Mouse (Mus musculus) layer of hippocampus, adult 2 months (tissue): Measurements from ENCODE around the gene Mmd2. TPM values are rescaled to one million over a fixed set of nuclear protein-coding genes. Genes with fewer than 3 reads are reported as not detected.

Experiments
- DNase-seq, 2 experiments: peaks; one replicate each; pipeline ENCODE4 v3.0.0; 2022; ENCODE audit warnings: low spot score in 2 of 2
- H3K27ac ChIP-seq: fragments of 200-600 bp; 2 replicates; pipeline ENCODE4 v1.8.1; 2022
- H3K4me3 ChIP-seq: fragments of 200-600 bp; 2 replicates; pipeline ENCODE4 v1.8.1; 2022; ENCODE audit warnings: mild to moderate bottlenecking
- CTCF ChIP-seq: fragments of 200-600 bp; conservative IDR thresholded peaks from 2 replicates; pipeline ENCODE4 v1.8.1; 2022; ENCODE audit warnings: antibody characterized with exemption, mild to moderate bottlenecking, moderate library complexity
- total RNA-seq, 2 experiments: library from RNA; stranded (reverse); gene quantifications; 2 replicates each; pipeline ENCODE4 v1.2.3; 2021

The Mmd2 gene
- total RNA-seq, 2 experiments from 2014 or later, result 155 to 167 TPM

GRCm38 (mm10) chr5:142556721-142557120 lies 51.9 kb downstream of the Mmd2 start:
- TF ChIP-seq CTCF, result no peak
- DNase-seq, result no peak
- no peak overlapping the region for H3K4me3 ChIP-seq
- H3K27ac ChIP-seq, result no peak overlapping the region

- no peak for DNase-seq
- Histone ChIP-seq H3K27ac (no peak overlapping the region), H3K4me3 (no peak overlapping the region)
- no peak for TF ChIP-seq CTCF
Measured at GRCm38 (mm10) chr5:142555866-142556265, 52.7 kb downstream of the Mmd2 start.

DNA sequence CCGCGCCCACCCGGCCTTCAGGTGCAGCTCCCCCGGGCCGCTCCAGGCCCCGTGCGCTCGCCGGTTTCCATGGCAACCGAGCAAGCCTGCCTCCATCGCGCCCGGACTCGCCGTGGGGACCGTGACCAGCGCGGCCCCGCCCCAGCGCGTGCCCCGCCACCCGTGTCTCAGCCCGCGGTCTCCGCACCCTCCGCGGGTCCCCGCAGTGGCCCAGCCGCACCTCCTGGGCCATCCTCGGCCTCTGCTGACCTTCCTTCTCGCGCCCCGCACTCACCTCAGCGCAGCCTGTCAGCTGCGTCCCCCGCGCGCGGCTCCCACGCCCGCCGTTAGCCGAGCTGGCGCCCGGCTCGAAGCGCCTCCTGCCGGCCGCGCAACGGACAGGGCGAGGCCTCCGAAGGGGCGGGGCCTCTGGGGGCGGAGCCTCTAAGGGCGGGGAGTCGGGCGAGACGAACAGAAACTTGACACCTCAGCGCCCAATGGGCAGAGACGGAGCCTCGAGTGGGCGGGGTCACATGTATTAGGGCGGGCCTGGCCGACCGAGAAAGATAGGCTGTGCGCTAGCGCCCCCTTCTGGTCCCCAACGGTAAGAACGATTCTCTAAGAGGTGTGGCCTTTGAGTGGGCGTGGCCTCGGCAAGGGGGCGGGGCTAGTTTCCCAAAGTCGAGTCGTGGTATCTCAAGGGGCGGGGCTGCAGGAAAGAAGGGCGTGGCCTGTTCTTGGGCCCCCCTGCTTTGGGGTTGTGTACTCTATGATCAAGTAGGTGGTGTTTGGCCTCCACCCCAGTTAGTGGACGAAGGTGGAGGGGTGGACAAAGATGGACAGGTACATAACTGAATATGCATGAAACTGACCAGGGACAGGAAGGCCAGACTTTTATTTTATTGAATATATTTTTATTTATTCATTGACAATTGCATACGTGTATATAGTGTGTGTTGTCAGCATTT lies 57.6 kb downstream of the Mmd2 start, which contains the start of gene Radil:
Gene Radil (minus strand): TSS at position 393 of the 947 bp plus-strand sequence.
- peak; percentile 96 for TF ChIP-seq CTCF
- peak within 1 kb of the TSS; percentile 91 for H3K27ac ChIP-seq
- peak within 1 kb of the TSS; percentile 91 for H3K4me3 ChIP-seq
- peak; percentile 98 to 99 for DNase-seq

DNA sequence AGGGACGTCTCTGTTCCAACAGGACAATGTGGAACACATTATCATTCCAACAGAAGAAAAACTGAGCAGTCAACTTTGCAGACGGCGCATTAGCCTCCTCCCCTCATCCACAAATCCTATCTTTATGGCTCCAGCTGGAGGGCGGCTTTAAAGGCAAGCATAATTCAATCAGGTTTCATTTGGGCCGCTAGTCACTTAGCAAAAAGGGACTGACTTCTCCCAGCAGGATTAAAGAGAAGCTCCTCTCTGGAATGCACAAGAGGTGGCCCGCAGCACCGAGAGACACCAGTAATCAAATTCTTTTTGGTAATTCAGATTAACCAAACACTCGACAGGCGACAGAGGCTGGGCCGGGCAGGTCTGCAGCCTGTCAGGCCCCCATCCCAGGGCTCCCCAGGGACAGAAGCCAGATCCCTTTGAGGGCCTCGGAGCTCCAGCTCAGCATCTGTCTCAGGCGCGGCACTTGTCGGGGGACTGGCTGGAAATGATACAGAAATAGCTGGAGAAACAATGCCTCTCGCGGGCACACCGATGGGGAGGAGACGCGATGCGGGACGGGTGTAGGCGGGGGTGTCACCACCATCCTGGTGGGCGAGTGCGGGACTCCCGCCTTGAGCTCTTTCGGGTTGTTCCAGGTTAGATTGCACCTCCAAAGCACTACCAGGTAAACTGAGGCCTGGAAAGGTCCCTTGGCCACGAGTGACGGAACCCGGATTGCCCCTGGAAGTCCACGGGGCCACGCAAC lies 58.5 kb downstream of the Mmd2 start:
- Histone ChIP-seq H3K27ac (peak overlapping the region; percentile 91), H3K4me3 (peak overlapping the region; percentile 91)
- peak in 1 of 2 experiments; percentile 37 for DNase-seq
- no peak for TF ChIP-seq CTCF

- Histone ChIP-seq H3K4me3 (no peak overlapping the region), H3K27ac (no peak overlapping the region)
- TF ChIP-seq CTCF, result no peak
- DNase-seq, result no peak
Measured at GRCm38 (mm10) chr5:142549441-142549840, 59.2 kb downstream of the Mmd2 start.

DNA sequence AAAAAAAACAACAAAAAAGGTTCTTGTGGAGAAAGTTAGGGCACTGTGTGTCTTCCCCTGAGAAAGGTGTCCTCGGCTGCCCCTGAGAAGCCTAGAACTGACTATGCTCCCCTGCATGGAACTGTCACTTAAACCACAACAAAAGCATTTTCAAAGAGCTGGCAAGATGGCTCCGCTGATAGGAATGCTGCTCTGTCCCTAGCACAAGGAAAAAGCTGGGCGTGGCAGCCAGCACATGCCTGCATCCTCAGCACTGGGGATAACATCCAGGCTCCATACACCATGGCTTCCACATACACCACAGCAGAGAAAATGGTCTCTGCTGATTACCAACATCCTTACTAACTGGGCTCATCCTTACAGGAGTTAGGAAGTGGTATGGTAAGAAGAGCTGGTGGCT lies 61.5 kb downstream of the Mmd2 start:
- Histone ChIP-seq H3K27ac (no peak overlapping the region), H3K4me3 (no peak overlapping the region)
- no peak for TF ChIP-seq CTCF
- no peak for DNase-seq

DNA sequence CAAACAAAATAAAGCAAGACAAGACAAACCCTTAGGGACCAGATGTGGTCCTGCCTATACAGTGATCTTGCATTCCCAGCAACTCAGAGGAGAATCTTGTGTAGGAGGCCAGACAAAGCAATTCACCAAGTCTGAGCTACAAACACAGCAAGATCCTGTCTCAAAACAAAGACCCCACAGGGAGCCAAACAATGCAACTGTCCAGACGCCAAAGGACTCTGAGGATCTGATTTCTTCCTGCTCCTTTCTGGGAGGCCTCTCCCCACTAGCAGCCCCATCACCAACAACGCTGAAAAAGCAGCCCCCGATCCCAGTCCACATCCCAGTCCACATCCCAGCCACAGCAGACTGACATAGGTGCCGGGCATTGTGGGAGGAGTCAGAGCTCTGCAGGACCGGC lies 62.3 kb downstream of the Mmd2 start:
- TF ChIP-seq CTCF, result no peak
- Histone ChIP-seq H3K27ac (no peak overlapping the region), H3K4me3 (no peak overlapping the region)
- DNase-seq, result no peak

- DNase-seq, result no peak
- no peak overlapping the region for H3K4me3 ChIP-seq
- no peak overlapping the region for H3K27ac ChIP-seq
- no peak for TF ChIP-seq CTCF
Measured at GRCm38 (mm10) chr5:142545014-142545795, 63.4 kb downstream of the Mmd2 start.

DNA sequence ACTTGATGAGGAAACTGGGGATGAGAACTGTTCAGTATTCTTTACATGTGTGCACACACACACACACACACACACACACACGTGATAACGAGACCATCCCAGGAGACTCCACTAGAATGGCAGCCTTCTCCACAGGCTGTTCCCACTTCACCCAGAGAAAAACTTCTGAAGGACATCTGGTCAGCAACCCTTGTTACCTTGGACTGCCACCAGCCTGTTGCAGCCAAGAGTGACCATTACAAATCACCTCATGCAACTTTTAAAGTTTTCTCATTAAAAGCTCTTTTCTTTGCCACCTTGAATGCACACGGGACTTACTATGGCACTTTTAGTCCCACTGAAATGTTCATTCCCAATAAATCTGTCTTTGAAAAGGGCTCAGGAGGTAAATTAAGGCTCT lies 71.3 kb downstream of the Mmd2 start:
- TF ChIP-seq CTCF, result no peak
- Histone ChIP-seq H3K4me3 (no peak overlapping the region), H3K27ac (no peak overlapping the region)
- DNase-seq, result no peak

DNA sequence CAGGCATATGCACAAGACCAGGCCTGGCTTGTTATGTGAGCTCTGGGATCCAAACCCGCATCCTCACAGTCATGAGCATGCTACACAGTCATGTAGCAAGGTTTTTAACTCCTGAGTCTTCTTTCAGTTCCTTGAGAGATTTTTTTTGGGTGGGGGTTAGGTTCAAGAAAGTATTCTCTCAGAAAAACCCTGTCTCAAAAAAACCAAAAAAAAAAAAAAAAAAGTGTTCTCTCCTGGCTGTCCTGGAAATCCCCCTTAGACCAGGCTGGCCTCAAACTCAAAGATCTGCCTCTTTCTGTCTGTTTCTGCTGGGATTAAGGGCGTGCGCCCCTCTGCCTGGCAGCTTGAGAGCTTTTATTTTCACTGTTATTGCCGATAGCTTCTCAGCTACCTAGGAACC lies 73.2 kb downstream of the Mmd2 start:
- TF ChIP-seq CTCF, result no peak
- DNase-seq, result no peak
- no peak overlapping the region for H3K27ac ChIP-seq
- no peak overlapping the region for H3K4me3 ChIP-seq

GRCm38 (mm10) chr5:142529915-142530314 lies 78.7 kb downstream of the Mmd2 start, which contains the start of gene Papolb:
Gene Papolb (minus strand): TSS chr5:142530076.
- H3K27ac ChIP-seq, result no peak within 1 kb of the TSS
- no peak for DNase-seq
- TF ChIP-seq CTCF, result no peak
- no peak within 1 kb of the TSS for H3K4me3 ChIP-seq

DNA sequence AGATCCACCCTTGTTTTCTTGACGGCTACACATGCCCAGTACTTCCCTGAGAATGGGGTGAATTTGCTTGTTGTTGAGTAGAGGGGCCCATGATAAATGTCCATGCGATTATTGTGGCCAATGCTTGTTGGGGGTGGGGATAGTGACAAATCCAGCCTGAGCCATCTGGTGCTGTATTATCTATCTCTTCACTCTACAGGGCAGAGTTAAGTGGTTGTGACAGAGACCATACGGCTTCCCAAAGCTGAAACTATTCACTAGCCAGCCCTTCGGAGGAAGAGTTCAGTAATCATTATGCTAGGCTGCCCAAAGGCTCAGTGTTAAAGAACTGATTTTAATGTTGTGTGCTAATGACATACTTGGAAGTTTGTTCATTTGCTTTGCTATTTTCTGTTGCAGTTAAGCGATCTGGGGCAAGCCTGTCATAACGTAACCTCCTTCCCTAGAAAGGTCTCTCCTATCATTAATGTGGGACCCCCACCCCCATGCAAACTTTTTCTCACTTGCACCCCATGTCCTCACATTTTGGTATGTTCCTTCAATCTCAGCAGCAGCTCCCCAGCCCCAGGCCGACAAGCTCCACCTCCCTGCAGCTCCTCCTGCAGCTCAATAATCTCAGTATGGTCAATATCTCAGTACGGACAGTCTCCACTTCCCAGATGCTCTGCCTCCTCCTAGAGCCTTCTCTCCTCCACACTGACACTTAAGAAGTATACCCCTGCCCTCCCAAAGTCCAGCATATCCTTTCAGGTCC lies 83.7 kb downstream of the Mmd2 start:
- Histone ChIP-seq H3K27ac (no peak overlapping the region), H3K4me3 (no peak overlapping the region)
- no peak for DNase-seq
- TF ChIP-seq CTCF, result no peak
